Mouse (Mus musculus) 3134 (cell line): Measurements from ENCODE around the gene Lrcol1.

ENCODE experiments used
- DNase-seq: peaks from one replicate; pipeline ENCODE4 v3.0.0-alpha.2; 2011; ENCODE audit warnings: low spot score; ENCODE audit not compliant: insufficient read length; ENCODE audit errors: extremely low read depth

Lrcol1 gene

GRCm38 (mm10) chr5:110344524-110344923, at the start of gene Lrcol1:
TSS of gene Lrcol1 (plus strand) at chr5:110344730.
- DNase-seq, result no peak

- no peak for DNase-seq
These were observed 47.9 kb upstream of the Lrcol1 start for GRCm38 (mm10) chr5:110296637-110297036.

DNA sequence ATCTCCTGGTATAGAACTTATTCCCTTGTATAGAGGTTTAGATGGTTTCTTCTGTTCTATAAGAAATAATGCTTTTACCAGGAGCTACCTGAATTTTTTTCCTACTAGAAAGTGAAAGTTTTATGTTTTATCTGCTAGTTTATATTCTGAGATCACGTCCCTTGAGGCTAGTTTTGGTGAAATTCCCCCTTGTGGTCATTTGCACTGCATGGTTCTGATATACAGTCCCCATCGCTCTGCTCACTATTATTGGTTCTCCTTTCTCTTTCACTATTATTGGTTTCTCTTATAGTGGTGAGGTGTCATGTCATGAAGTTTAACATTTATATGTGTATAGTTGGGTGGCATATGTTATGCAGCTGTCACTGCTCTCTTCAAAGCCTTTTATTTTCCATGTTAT, 43.9 kb upstream of the Lrcol1 start:
- no peak for DNase-seq

- no peak for DNase-seq
These were observed 35.7 kb upstream of the Lrcol1 start for GRCm38 (mm10) chr5:110308861-110309260.

DNA sequence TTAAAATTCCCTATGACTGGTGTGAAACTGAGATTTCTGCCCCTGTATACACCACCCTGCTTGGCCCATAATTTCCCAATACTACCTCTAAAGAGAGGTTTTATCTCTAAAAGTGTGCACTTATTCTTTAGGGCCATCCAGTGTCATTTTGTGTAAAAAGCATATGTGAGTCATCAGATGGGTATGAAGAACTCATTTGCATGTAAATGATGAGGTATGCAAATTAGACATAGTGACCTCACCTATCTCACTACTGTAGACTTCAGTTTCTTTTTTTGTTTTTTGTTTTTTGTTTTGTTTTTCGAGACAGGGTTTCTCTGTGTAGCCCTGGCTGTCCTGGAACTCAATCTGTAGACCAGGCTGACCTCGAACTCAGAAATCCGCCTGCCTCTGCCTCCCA, 31.4 kb upstream of the Lrcol1 start:
- no peak for DNase-seq

GRCm38 (mm10) chr5:110330508-110330907, 14.0 kb upstream of the Lrcol1 start:
- DNase-seq, result no peak

GRCm38 (mm10) chr5:110338792-110339191, 5.7 kb upstream of the Lrcol1 start:
- no peak for DNase-seq

- DNase-seq, result no peak
These were observed 1.8 kb upstream of the Lrcol1 start, which contains the start of gene P2rx2 for GRCm38 (mm10) chr5:110342648-110343284. TSS of gene P2rx2 (minus strand) at chr5:110343212.

- DNase-seq, result no peak
These were observed 1.0 kb downstream of the Lrcol1 start for GRCm38 (mm10) chr5:110345553-110345952.

DNA sequence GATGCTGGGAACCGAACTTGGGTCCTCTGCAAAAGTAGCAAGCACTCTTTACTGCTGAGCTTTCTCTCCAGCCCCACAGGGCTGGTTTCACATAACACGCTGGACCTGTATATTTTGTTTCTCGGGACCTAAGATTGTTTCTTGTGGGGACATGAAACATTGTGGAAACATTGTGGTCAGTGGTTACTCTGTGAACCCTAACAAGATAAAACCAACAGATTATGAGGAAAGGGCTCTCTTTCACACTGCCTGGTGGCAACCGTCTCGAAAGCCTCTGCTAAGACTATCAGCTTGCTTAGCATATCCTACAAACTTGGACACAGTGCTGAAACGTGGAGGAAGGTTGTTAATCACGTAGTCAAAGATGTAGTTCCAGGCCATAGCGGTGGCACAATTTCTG, 2.5 kb downstream of the Lrcol1 start:
- no peak for DNase-seq

DNA sequence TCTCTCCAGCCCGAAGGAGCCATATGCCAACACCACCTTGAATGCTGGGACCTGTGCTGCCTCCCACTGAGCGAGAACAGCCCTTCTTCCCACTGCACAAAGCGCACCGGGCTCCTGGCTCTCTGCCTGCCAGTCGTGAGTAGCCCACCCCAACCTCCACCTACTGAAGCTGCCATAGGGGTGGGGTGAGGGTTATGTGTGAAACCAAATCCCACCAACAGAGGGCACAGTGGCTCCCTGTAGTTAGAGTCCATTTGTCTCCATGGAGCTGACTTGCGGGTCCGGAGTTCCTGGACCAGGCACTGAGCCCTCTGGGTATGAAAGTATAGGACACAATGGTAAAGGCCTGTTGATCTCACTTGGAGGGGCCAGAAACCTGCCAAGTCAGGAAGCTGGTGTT, 10.2 kb downstream of the Lrcol1 start:
- no peak for DNase-seq

DNA sequence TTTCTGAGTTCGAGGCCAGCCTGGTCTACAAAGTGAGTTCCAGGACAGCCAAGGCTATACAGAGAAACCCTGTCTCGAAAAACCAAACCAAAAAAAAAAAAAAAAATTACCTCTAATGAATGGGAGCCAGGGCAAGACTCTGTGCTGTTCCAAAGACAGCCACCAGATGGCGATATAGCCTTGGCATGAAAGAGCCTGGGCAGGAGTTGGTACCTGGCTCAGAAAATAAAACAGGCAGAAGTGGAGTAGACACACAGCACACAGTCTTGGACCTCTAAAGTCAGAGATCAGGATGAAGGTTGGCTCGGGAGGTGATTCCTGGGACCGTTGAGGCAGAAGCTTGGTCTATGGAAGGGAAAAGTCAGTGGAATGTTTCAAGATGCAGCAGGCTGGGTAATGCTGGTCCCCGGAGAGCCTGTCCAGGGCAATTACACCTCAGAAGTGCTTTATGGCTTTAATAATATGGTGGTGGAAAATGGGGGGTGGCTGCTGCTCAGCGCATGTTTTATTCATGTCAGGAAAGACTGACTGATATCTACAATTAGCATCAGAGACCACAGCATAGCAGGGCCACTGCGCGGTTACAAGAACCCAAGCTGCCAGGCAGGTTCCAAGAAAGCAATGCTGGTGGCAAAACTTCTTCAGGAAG, 13.1 kb downstream of the Lrcol1 start:
- DNase-seq, result no peak

DNA sequence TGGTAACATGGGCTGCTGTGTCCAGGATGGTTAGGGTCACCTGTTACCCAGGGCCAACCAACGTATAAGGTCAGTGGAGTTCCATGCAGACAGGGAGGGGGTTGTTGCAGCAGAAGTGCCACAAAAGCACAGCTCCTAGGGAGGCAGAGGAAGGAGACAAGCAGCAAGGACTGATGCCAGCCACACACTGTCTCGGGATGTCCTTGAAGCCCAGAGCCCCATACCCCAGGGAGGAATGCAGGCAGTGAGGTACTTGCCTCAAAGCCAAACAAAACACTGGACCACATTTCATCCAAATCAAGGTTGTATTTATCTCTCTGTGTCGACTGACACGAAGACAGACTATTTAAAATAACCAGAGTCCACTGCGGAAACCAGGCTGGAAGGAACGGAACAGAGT, 16.9 kb downstream of the Lrcol1 start:
- DNase-seq, result no peak

- no peak for DNase-seq
These were observed 18.3 kb downstream of the Lrcol1 start for GRCm38 (mm10) chr5:110362813-110363178.

DNA sequence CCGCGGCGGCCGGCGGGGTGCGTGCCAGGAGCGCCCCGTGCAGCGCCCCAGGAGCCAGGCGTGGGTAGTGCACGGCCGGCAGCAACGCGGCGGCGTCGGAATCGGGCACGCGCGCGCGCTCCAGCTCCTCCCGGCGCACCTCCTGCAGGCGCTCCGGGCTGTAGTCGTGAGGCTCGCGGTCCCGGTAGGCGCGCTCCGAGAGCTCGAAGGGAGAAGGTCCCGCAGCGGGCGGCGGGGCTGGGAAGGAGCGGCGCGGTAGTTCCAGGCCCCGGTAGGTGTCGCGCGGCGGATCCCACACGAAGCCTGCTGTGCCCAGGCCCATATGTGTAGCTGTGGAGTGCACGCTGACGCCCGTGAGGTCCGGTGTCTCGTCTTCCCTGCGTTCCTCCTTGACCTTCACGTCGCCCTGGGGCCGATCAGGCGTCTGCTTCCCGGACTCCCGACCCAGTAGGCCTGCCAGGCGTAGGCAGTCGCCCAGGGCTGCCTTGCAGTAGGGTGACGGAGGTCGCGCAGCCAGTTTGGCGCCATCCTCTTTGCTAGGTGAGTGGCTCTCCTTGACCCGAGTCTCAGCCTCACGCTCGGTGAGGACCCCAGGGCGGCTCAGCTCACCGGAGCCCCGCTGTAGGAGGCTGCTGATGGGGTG, 18.8 kb downstream of the Lrcol1 start:
- DNase-seq, result no peak

DNA sequence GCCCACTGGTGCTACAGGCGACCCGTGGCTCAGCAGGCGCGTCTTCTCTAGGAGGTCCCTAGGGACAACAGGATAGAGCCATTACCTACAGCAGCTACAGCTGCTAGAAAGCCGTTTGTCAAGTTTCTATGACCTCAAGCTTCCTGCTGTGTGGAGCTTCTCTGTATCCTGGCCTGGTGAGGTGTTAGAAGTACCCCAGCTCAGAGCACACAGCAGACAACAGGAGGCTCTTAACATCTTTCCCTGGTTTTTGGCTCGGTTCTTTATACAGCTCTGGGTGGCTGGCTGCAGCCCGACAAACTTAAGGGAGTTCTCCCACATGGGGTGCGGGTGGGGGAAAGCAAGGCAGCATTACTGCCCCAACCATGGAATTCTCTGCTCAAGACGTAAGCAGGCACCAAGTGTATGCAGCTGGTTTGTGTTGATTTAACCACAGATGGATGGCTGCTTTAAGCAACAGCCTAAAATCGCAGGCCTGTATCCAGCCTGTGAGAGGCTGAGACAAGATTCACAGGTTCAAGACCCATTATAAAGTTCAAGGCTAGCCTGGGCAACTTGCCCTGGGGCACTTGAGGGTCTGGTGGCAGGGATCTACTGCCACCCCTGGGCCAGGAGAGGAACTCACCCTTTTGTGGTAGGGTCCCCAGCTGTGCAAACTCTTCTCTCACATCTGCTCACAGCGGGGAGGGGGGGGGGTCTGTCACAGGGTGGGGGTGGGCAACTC, 19.5 kb downstream of the Lrcol1 start:
- no peak for DNase-seq

- peak; percentile 45 for DNase-seq
These were observed 32.4 kb downstream of the Lrcol1 start for GRCm38 (mm10) chr5:110376802-110377433.

GRCm38 (mm10) chr5:110378181-110378583, 33.7 kb downstream of the Lrcol1 start:
- DNase-seq, result no peak

GRCm38 (mm10) chr5:110379086-110379485, 34.6 kb downstream of the Lrcol1 start:
- DNase-seq, result no peak

DNA sequence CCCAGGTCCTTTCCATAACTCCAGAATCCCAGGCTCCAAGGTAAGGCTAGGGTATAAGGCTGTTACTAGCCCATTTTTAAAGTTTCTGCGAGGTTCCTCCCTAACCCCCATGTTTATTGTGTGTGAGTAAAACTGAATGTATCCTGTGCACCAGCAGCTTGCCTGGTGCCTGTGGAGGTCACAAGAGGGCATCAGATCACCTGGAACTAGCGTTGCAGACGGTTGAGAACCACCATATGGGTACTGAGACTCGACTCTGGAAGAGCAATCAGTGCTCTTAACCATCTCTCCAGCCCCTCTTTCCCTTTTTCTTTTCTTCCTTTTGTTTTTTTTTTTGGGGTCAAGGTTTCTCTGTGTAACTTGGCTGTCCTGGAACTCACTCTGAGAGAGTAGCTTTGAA, 35.3 kb downstream of the Lrcol1 start:
- no peak for DNase-seq

DNA sequence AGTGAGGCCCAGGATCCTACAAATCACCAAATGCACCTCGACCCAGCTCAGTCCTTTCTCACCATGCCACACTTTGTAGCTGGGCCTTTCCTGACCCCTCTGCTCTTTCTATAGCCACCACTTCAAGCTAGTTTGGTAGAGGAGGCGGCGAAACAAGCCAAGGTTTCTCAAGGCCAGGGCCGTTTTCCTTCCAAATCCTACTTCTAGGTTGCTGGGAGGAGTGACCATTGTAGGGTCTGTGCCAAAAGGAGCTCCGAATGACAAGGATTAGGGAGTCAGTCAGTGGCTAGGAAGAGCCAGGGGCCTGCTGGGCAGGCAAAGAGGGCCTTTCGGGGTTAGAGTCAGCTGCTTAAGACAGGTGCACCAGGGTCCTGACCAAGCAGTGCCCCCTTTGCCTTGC, 40.0 kb downstream of the Lrcol1 start:
- DNase-seq, result no peak
